Mouse (Mus musculus) liver, embryonic 15.5 days (tissue): ENCODE measurements around the gene Bag6. TPM values are rescaled to one million over a fixed set of nuclear protein-coding genes. Genes with fewer than 3 reads are reported as not detected.

Experiments used
- ATAC-seq: fragments of 200-750 bp; cut with Nextera tagmentation; 2 replicates; pipeline ENCODE4 v1.8.0; 2017; ENCODE audit warnings: moderate number of reproducible peaks, mild to moderate bottlenecking, moderate library complexity; ENCODE audit not compliant: insufficient read depth
- H3K27ac ChIP-seq: fragments of 300-500 bp; sonication (generic); replicated peaks from 2 replicates; pipeline ENCODE4 v1.5.1; 2015; ENCODE audit warnings: mild to moderate bottlenecking, inconsistent platforms
- H3K27me3 ChIP-seq: fragments of 300-500 bp; sonication (generic); 2 replicates; pipeline ENCODE4 v1.6.1; 2015; ENCODE audit warnings: mild to moderate bottlenecking, inconsistent platforms
- H3K36me3 ChIP-seq: fragments of 300-500 bp; sonication (generic); replicated peaks from 2 replicates; pipeline ENCODE4 v1.6.1; 2015; ENCODE audit warnings: moderate library complexity, mild to moderate bottlenecking, inconsistent platforms
- H3K4me1 ChIP-seq: fragments of 300-500 bp; sonication (generic); replicated peaks from 2 replicates; pipeline ENCODE4 v1.6.1; 2015; ENCODE audit warnings: inconsistent platforms
- H3K4me2 ChIP-seq: fragments of 300-500 bp; sonication (generic); 2 replicates; pipeline ENCODE4 v1.6.1; 2015; ENCODE audit warnings: moderate library complexity, mild to moderate bottlenecking, inconsistent platforms
- H3K4me3 ChIP-seq: fragments of 300-500 bp; sonication (generic); replicated peaks from 2 replicates; pipeline ENCODE4 v1.5.1; 2015; ENCODE audit warnings: mild to moderate bottlenecking, inconsistent platforms
- H3K9ac ChIP-seq: fragments of 300-500 bp; sonication (generic); 2 replicates; pipeline ENCODE4 v1.6.1; 2015; ENCODE audit warnings: moderate library complexity, mild to moderate bottlenecking, inconsistent platforms
- H3K9me3 ChIP-seq: fragments of 300-500 bp; sonication (generic); replicated peaks from 2 replicates; pipeline ENCODE4 v1.6.1; 2016; ENCODE audit warnings: inconsistent platforms
- WGBS: fragments of 180-500 bp; shearing (Covaris S2); methylation state at CpG from one replicate; pipeline ENCODE4 v1.1.7; 2015; ENCODE audit warnings: mixed read lengths; ENCODE audit not compliant: insufficient replicate concordance; 5-methylcytosine and 5-hydroxymethylcytosine counted together
- polyA plus RNA-seq: library from polyadenylated mRNA; unstranded; fragments of >200 nt; fragmentation: Nextera tagmentation; extraction: Ambion mirVana; gene quantifications from 2 replicates; pipeline ENCODE4 v1.2.1, GENCODE M21; 2015

Gene Bag6
- polyA plus RNA-seq, 1 experiment from 2014 or later = 19.3 TPM

- H3K27me3 ChIP-seq = no peaks in the 10 kb centered on the region
- no peak overlapping the region for H3K4me2 ChIP-seq
- WGBS = 63% methylated on average over 11 of the region's 11 CpGs
- no peaks in the 10 kb centered on the region for H3K9me3 ChIP-seq
- no peak overlapping the region for H3K9ac ChIP-seq
- peaks cover 35% of the 10 kb centered on the region for H3K36me3 ChIP-seq
- H3K27ac ChIP-seq = no peak overlapping the region
- no peak for ATAC-seq
- peaks cover 68% of the 10 kb centered on the region for H3K4me1 ChIP-seq
- no peak overlapping the region for H3K4me3 ChIP-seq
These were observed 6.0 kb upstream of the Bag6 start for GRCm38 (mm10) chr17:35128996-35129395.

DNA sequence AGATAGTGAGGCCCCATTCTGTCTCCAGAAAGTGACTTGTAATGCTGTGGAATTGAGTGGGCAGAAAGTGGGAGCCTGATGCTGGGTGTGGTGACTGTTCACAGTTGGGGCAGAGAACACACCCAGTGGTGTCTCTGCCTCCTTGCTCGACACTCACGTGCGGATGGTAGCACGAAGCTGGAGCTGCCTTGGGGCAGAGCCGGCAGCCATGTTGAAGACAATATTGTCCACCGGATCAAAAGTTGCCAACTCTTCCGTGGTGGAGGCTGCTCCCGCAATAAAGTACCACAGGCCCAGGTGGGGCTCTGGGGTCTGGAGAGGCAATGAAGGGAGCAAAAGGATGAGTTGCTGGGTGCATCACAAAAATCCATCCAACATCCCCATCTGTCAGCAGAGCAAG is 3.9 kb upstream of the Bag6 start:
- no peaks in the 10 kb centered on the region for H3K9me3 ChIP-seq
- no peak for ATAC-seq
- peaks cover 23% of the 10 kb centered on the region for H3K36me3 ChIP-seq
- H3K27ac ChIP-seq = peak overlapping the region; percentile 60
- peaks cover 56% of the 10 kb centered on the region for H3K4me1 ChIP-seq
- no peaks in the 10 kb centered on the region for H3K27me3 ChIP-seq
- H3K4me2 ChIP-seq = peak overlapping the region; percentile 50
- WGBS = 65% methylated on average over 8 of the region's 8 CpGs
- peak overlapping the region; percentile 32; the same call in 1 of the 2 replicates for H3K9ac ChIP-seq
- peak overlapping the region; percentile 45 for H3K4me3 ChIP-seq

DNA sequence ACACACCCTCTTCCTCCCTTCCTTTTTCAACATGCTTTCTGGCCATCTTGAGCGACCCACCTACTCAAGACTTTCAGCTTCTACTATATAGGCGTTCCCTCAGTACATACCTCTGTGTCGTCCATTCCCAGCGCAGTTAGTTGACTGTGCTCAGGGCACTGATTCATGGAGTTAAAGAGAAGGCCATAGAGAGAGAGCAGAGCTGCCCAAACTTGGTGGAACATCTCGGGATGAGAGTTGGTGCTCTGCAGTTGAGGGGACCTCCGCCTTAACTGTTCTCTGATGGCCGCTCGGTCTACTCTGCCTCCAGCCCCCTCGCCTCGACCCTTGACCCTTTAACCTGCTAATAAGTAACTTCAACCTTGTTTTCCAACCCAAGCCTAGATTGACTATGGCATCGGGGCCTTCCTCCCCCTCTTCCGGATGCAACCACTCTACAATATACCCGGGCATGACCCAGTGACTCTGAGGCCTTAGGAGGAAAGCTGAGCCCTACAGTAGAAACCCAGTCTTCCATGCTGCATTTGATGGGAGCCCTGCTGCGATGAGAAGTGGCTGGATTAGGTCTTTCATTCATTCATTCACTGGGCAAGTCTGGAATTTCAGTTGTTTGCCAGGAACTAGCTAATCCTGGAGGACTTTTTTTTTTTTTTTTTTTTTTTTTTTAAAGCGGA is 3.3 kb upstream of the Bag6 start, which contains the start of gene Apom:
Gene Apom, minus strand, starts transcription at position 551 of the 674 bp plus-strand sequence.
- H3K27ac ChIP-seq = peak within 1 kb of the TSS; percentile 60
- no peak for ATAC-seq
- H3K27me3 ChIP-seq = no peaks in the 10 kb centered on the region
- peak within 1 kb of the TSS; percentile 50 for H3K4me2 ChIP-seq
- H3K36me3 ChIP-seq = peaks cover 23% of the 10 kb centered on the region
- peak within 1 kb of the TSS; percentile 32; the same call in 1 of the 2 replicates for H3K9ac ChIP-seq
- H3K4me1 ChIP-seq = peaks cover 56% of the 10 kb centered on the region
- 67% methylated on average over 15 of the region's 15 CpGs for WGBS
- peak within 1 kb of the TSS; percentile 45 for H3K4me3 ChIP-seq
- H3K9me3 ChIP-seq = no peaks in the 10 kb centered on the region

GRCm38 (mm10) chr17:35132174-35132560 is 2.8 kb upstream of the Bag6 start:
- Histone ChIP-seq H3K27ac (peak overlapping the region; percentile 60), H3K4me1 (peaks cover 56% of the 10 kb centered on the region)
- whole genome bisulfite sequencing = 57% methylated on average over 3 of the region's 3 CpGs

GRCm38 (mm10) chr17:35133517-35133916 is 1.5 kb upstream of the Bag6 start:
- no peak for ATAC-seq
- H3K9ac ChIP-seq = no peak overlapping the region

More at GRCm38 (mm10) chr17:35132174-35132560, 2.8 kb upstream of the Bag6 start:
- Histone ChIP-seq H3K4me3 (no peak overlapping the region), H3K36me3 (peaks cover 23% of the 10 kb centered on the region), H3K27me3 (no peaks in the 10 kb centered on the region), H3K9ac (no peak overlapping the region), H3K4me2 (peak overlapping the region; percentile 29), H3K9me3 (no peaks in the 10 kb centered on the region)
- ATAC-seq = no peak

DNA sequence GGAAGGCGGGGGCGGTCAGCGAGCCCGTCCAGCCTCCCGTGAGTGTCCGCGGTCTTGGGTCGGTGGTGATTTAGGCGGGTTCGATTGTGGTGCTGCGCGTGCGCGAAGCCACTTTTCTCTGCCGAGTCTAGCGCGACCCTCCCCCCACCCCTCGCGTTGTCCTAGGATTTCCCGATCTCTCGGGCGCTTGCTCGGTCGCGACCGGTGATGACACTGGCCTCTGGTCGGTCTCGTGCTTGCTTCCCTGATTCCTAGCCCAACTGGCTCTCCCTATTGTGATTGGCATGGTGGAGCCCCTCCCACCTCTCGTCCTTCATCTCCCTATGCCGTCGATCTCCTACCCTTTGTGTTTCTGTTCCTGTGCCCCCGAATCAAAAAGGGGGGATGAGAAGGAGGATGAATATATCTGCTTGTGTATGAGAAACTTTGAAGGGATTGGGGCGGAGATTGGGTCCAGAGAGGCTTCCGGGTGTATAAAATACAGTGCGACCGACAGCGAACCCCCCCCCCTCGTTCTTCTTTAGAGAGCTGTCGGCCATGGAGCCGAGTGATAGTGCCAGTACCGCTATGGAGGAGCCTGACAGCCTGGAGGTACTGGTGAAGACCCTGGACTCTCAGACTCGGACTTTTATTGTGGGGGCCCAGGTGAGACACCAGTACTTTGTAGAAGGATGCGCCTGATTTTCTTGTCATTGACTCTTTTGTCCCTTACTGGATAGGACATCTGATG is 778 bp downstream of the Bag6 start:
- Histone ChIP-seq H3K27me3 (no peaks in the 10 kb centered on the region), H3K4me1 (peaks cover 31% of the 10 kb centered on the region), H3K4me3 (peak overlapping the region; percentile 89), H3K4me2 (peak overlapping the region; percentile 90), H3K9me3 (no peaks in the 10 kb centered on the region), H3K9ac (peak overlapping the region; percentile 77), H3K27ac (peak overlapping the region; percentile 92), H3K36me3 (peaks cover 29% of the 10 kb centered on the region)
- WGBS = under 1% methylated on average over 43 of the region's 43 CpGs
- peak; percentile 47 for ATAC-seq

More at GRCm38 (mm10) chr17:35133517-35133916, 1.5 kb upstream of the Bag6 start:
- Histone ChIP-seq H3K27ac (no peak overlapping the region), H3K4me3 (no peak overlapping the region), H3K27me3 (no peaks in the 10 kb centered on the region), H3K4me1 (peaks cover 50% of the 10 kb centered on the region), H3K9me3 (no peaks in the 10 kb centered on the region), H3K4me2 (0 out of 2 replicates have a peak overlapping the region, but pooled peaks have one; percentile 90), H3K36me3 (peaks cover 27% of the 10 kb centered on the region)
- WGBS = 84% methylated on average over 7 of the region's 7 CpGs

- H3K4me3 ChIP-seq = no peak overlapping the region
- no peak for ATAC-seq
- H3K9me3 ChIP-seq = no peaks in the 10 kb centered on the region
- H3K27me3 ChIP-seq = no peaks in the 10 kb centered on the region
- no peak overlapping the region for H3K27ac ChIP-seq
- H3K4me1 ChIP-seq = peaks cover 21% of the 10 kb centered on the region
- H3K9ac ChIP-seq = no peak overlapping the region
- no peak overlapping the region for H3K4me2 ChIP-seq
- H3K36me3 ChIP-seq = peaks cover 63% of the 10 kb centered on the region
- 82% methylated on average over 3 of the region's 3 CpGs for WGBS
These were observed 4.3 kb downstream of the Bag6 start for GRCm38 (mm10) chr17:35139269-35139668.

GRCm38 (mm10) chr17:35140490-35140996 is 5.6 kb downstream of the Bag6 start:
- Histone ChIP-seq H3K4me2 (no peak overlapping the region), H3K4me1 (peaks cover 19% of the 10 kb centered on the region), H3K36me3 (peaks cover 76% of the 10 kb centered on the region), H3K27me3 (no peaks in the 10 kb centered on the region), H3K9ac (no peak overlapping the region), H3K9me3 (no peaks in the 10 kb centered on the region), H3K4me3 (no peak overlapping the region), H3K27ac (no peak overlapping the region)
- WGBS = 83% methylated on average over 16 of the region's 16 CpGs
- no peak for ATAC-seq

DNA sequence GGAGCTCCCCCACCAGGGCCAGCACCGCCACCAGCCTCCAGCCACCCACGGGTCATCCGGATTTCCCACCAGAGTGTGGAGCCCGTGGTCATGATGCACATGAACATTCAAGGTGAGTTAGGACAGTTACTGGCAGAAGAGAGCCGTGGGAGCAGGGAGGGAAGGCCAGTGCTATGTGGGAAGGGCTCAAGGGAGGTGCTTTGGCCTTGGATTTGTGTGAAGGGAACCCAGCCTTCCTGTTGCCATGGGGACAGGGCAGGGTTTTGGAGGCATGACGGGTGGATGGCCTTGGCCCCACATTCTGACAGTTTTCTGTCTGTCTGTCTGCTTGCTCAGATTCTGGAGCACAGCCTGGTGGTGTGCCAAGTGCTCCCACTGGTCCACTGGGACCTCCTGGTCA is 7.0 kb downstream of the Bag6 start:
- peaks cover 7% of the 10 kb centered on the region for H3K4me1 ChIP-seq
- WGBS = 82% methylated on average over 6 of the region's 6 CpGs
- H3K4me2 ChIP-seq = no peak overlapping the region
- peaks cover 90% of the 10 kb centered on the region for H3K36me3 ChIP-seq
- ATAC-seq = no peak
- H3K9me3 ChIP-seq = no peaks in the 10 kb centered on the region
- H3K27ac ChIP-seq = no peak overlapping the region
- H3K9ac ChIP-seq = no peak overlapping the region
- no peaks in the 10 kb centered on the region for H3K27me3 ChIP-seq
- H3K4me3 ChIP-seq = no peak overlapping the region

GRCm38 (mm10) chr17:35146139-35146538 is 11.2 kb downstream of the Bag6 start:
- Histone ChIP-seq H3K27me3 (no peaks in the 10 kb centered on the region), H3K4me2 (no peak overlapping the region), H3K9me3 (no peaks in the 10 kb centered on the region), H3K36me3 (peaks cover 99% of the 10 kb centered on the region), H3K4me1 (no peaks in the 10 kb centered on the region), H3K9ac (no peak overlapping the region), H3K27ac (no peak overlapping the region), H3K4me3 (no peak overlapping the region)
- ATAC-seq = no peak
- 86% methylated on average over 5 of the region's 5 CpGs for WGBS

DNA sequence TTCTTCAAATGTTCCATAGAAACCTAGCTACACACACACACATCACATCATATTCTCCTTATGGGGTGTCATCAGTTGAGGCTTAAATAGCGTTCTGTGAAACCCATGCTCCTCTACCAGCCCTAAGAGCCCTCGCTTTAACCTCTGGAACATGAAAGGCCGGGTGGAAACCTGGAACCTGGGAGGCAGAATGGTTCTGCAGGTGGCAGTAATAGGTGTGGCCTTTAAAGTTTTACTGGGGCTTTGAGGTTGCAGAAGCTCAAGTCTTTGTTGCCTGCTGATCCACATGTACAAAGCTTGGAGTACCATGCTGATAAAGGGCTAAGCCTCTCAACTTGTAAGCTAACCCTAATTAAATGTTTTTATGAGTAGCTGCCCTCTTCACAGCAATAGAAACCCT is 12.4 kb downstream of the Bag6 start:
- Histone ChIP-seq H3K27ac (no peak overlapping the region), H3K9ac (no peak overlapping the region), H3K4me2 (no peak overlapping the region), H3K4me1 (no peaks in the 10 kb centered on the region), H3K9me3 (no peaks in the 10 kb centered on the region), H3K4me3 (no peak overlapping the region), H3K27me3 (no peaks in the 10 kb centered on the region), H3K36me3 (peaks cover 99% of the 10 kb centered on the region)
- ATAC-seq = no peak
- WGBS = 66% methylated on average over 3 of the region's 3 CpGs
